Mouse (Mus musculus): ENCODE results near the gene Gca. TPM values are rescaled to one million over a fixed set of nuclear protein-coding genes. Genes with fewer than 3 reads are reported as not detected.

Gca gene
- total RNA-seq, 2 experiments from 2014 or later = 12.0 to 15.3 TPM

Other genes starting within 250 kb of the Gca start
- gene Gcg, start 180.6 kb upstream of the Gca start, total RNA-seq (2021) = not detected
- 1 to 10 TPM; 3.3 to 3.6 TPM for gene Fap, start 90.2 kb upstream of the Gca start, total RNA-seq (2021)
- 1 to 10 TPM; 2.1 to 2.9 TPM for gene Ifih1, start 18.0 kb upstream of the Gca start, total RNA-seq (2021)